Mouse (Mus musculus): ENCODE data around the gene Gm49378.

DNA sequence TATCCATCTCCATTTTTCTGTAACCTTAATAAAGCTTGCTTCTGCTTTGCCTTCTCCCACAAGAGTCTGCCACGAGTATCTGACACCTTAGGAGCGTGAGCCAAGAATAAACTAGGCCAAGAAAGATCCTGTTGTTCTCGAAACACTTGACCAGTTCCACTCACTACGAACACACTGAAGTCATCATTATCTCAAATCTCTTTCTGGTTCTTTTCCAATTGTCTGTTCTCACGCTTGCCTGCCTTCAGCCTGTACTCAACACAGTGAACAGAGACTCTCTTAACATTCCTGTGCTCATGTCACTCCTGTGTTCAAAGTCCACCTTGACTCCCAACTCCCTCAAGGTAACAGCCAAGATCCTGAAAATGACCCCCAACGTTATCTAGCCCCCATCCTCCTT is 24.3 kb downstream of the Gm49378 start:
- TF ChIP-seq CTCF (IDR thresholded peaks at IDR 0.05; ENCODE audit: low read depth, low read length): no peak
- no peak for TF ChIP-seq POLR2A (IDR thresholded peaks at IDR 0.05; ENCODE audit: insufficient read depth, low read length)
